Mouse (Mus musculus): ENCODE data around the gene Dag1. TPM values are rescaled to one million over a fixed set of nuclear protein-coding genes. Genes with fewer than 3 reads are reported as not detected.
A peak's percentile ranks its signal among the peaks of the same experiment; 100 is the strongest.
"Not testable (repeated sequence)": the region's sequence is repeated elsewhere in the genome, so short reads cannot be mapped to it uniquely, and the experiment has no call there.

The Dag1 gene
- total RNA-seq (2021): 100 to 1,000 TPM; 320 to 353 TPM

DNA sequence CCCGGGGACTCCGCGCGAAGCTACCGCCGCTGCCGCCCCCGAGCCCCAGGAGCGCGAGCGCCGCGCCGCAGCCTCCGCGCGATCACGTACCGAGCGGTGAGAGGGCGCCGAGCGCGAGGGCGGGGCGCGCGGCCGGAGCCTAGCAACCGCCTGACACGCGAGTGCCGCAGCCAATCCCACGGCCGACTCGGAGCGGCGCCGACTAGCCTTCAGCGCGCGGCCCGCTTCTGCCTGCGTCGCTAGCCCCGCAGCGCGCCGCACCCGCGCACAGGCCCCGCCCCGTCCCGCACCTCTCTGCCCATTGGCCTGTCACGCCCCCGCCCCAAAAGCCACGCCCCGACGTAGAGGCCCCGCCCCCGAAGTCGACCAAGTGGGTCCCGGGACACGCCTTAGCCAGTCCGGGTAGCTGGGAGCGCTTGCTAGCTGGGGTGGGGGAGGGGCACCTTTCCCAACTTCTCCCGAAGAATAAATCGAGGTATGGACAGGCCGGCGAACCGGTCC lies at the start of gene Dag1:
Gene Dag1, minus strand, starts transcription at position 269 of the 501 bp plus-strand sequence.
- DNase-seq: peak; percentile 99
- intact Hi-C loops (cut with DNase I): loop anchor here (5.0 kb wide), 2 partner anchors 41 to 61 kb away; no protein-coding TSS in a partner anchor

DNA sequence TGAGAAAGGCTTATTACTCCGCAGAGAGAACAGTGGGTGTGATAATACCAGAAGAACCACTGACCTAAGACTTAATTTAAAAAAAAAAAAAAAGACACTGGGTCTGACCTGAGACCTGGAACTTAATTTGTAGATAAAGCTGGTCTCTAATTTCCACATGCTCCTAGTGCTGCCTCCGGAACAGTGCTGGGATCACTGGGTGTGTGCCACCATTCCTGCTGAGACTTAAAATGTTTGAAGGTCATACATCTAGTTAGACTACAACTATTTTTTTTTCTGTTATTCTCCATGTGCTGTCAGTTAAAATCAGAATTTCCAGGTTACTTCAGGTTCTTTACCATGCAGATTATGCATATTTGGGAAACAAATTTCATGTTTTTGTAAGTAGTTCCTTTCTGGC lies 44.4 kb upstream of the Dag1 start:
- DNase-seq: no peak
- intact Hi-C loops (cut with DNase I): loop anchor here (5.0 to 10.0 kb wide), 2 partner anchors 144 to 323 kb away; partner anchors contain the start of genes Gm20661 and Inka1

DNA sequence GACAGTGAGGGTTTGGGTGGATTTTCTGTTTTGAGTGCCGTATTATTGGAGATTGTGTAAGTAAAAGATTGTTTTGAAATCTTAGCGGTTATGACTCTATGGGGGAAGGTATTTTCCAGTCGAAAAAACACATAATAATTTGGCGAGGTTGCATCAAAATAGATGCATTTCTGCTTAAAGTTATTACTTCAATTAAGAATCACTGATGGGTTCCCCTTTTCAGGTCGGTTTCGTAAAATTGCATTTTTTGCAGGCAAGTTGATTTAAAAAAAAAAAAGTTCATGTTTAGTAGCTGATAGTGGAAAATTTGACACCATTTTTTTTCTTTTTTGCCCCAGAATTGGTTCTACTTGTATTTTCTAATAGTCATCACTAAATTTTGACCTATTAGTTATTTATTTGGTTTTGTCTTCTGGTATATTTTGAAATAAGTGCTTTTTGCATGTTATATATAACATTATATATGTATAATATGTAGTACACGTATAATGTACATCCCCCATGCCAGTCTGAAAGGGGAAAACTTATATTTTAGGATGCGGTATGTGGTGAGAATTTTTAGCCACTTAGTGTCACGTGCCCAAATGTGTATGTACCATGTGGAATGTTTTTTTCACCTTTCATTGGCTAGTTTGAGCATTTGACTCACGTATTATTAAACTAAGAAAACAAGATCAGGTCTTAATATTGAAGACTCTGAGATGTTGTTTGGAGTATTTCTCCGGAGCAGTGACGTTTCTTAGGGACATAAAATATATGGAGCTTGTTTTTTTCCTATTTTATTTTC lies 43.5 kb upstream of the Dag1 start:
- intact Hi-C loops (cut with DNase I): loop anchor here (5.0 to 10.0 kb wide), 2 partner anchors 145 to 322 kb away; partner anchors contain the start of genes Gm20661 and Inka1
- no peak for DNase-seq

DNA sequence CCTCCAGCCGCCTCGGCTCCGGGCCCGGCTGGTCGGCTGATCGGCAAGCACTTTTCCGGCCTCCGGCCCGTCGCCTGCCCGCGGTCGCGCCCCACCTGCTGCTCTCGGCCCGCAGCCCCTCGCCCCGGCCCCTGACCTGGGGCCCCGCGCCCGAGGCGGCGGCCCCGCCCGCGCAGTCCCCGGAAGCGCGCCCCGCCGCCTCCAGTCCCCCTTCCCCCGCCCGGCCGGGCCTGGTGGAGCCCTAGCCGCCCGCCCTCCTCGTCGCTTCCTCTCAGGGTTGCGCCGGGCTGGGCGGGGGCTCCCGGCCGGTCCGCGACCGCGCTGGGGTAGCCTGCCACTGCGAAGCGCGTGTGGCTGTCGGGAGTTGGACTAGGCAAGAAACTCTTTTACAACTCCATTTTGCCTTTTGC lies 42.8 kb upstream of the Dag1 start:
- DNase-seq: peak in 1 of 2 experiments; percentile 83

DNA sequence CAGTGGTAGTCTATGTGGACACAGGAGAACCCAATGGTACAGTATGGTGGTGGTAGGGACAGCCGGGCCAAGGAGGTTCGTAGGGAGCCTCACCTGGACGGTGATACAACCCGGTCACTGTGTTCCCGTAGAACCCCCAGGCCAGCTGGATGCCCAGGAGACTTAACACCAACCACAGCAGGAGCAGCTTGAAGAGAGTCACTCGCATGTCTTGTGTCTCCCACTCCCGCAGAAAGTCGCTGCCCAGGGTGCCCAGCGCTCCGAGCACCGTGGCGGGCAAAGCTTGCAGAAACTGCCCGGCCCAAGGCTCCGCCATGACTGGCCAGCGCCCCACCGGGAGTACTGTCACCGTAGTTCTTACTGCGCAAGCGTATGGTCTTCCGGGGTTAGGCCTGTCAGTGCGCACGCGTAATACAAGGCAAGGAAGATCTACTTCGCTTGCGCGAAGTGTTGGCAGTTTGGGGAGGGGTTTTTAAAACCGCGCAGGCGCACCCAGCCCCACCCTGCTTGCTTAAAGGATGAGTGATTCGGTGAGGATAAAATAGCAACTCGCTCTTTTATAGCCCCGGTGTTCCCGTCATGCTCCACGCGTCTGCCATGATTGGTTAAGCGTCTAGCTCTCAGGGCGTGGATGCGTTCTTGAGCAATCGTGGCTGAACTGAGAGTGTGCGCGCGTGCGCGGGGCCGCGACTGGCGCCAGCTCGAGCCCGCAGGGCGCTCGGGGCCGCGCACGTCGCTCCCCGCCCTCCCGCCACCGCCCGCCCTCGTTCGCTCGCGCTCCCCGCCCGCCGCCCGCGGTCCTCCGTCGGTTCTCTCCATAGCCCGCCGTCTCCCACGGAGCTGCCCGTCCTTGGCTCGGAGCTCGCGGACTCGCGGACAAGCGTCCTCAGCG lies 42.1 kb upstream of the Dag1 start, which contains the start of the genes Rhoa and Tcta:
Gene Rhoa, plus strand, starts transcription at position 501 of the 892 bp plus-strand sequence.
Gene Tcta, minus strand, starts transcription at position 532 of the 892 bp plus-strand sequence.
- DNase-seq: peak; percentile 96 to 97
- intact Hi-C loops (cut with DNase I): loop anchor here (1.0 to 10.0 kb wide), 4 partner anchors 33 to 321 kb away; partner anchors contain the start of genes Gm20661, Inka1 and Usp4

More for the DNA sequence above, 42.8 kb upstream of the Dag1 start:
- intact Hi-C loops (cut with DNase I): loop anchor here (1.0 to 10.0 kb wide), 4 partner anchors 33 to 322 kb away; partner anchors contain the start of genes Gm20661, Inka1 and Usp4

DNA sequence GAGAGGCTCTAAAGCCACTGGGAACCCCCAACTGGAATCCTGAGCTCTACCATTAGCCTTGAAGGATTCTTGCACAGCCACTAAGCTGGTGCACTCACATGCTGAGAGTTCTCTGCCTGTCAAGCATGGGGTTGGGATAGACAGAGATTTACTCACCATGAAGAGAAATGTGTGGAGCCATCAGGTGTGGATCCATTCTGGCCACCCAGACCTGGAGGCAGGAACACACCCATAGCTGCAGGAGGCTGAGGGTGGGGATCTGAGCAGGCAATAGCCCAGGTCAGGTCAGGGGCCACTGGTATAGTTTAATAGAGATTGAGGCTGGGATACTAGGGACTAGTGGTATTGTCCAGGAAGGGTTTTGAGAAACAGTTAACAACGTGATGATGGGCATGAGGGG lies 41.4 kb upstream of the Dag1 start:
- intact Hi-C loops (cut with DNase I): loop anchor here (5.0 to 10.0 kb wide), 2 partner anchors 147 to 320 kb away; partner anchors contain the start of genes Gm20661 and Inka1

DNA sequence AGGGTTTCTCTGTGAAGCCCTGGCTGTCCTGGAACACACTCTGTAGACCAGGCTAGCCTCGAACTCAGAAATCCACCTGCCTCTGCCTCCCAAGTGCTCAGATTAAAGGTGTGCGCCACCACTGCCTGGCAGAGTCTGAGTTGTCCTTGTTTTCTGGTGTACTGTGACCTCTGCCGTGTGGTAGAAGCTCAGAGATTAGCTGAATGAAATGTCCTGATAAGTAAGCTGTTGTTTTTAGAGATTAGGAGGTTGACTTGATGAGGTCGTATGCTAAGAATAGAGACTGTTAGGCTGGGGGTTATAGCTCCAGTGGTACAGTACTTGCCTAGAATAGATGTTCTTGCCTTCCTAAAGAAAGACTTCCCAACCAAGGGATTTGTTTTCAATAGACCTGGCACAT lies 41.0 kb upstream of the Dag1 start:
- no peak for DNase-seq
- intact Hi-C loops (cut with DNase I): loop anchor here (5.0 to 10.0 kb wide), 2 partner anchors 148 to 320 kb away; partner anchors contain the start of genes Gm20661 and Inka1

More for the DNA sequence above, 41.4 kb upstream of the Dag1 start:
- peak; percentile 18 to 47 for DNase-seq

DNA sequence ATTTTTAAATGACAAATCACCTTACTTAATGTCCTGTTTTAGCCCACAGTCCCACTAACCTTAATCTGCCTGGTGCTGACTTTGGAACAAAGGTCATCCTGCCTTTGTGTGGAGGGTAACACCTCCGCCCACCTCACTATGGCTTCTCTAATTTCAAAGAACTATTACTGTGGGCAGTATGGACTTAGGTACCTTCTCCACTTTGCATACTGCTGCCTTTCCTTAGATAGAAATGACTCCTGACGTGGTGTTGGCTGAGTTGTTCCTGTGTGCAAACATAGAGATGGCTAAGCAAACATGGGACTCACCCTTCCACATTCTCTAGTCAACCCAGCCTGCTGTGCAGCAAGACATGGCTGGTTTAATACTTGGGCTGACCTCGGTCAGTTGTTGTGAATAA lies 38.1 kb upstream of the Dag1 start:
- intact Hi-C loops (cut with DNase I): loop anchor here (10.0 kb wide), 1 partner anchor 317 kb away; the partner anchor contains the start of genes Gm20661 and Inka1
- no peak for DNase-seq

DNA sequence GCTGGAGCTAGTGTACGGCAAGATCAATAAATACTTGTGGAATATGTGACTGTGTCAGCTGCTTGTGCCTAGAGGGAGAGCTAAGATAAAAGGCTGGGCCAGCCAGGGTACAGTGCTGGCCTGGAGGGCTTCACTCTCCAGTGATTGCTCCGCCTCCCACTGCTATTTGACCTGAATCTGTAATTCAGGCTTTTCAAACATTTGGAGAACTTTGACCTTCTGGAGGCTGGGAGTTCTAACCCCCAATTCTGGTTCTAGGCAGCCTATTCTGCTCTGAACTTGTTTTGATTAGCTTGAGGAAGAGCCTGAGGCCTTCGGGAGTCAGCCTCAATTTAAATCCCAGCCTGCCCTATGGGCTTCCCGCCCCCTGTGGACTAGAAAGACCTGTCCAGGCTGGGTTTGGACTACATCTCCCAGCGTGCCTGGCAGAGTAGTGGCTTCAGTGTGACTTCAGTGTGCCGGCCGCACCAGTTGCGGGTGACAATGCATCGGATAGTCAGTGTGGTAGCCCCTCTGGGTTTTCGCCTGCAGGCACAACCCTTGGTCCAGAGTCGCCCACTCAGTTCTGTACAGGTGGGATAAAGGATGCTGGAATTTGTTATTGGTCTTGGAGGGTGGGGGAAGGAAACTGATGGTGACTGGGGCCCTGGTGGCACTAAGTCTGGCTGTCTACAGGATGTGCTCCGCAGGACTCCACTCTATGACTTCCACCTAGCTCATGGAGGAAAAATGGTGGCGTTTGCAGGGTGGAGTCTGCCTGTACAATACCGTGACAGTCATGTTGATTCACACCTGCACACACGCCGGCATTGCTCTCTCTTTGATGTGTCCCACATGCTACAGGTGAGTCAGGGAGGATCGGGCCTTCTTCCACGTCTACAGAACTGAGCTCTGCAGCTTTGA lies 32.9 kb upstream of the Dag1 start, which contains the start of gene Amt:
Gene Amt, plus strand, starts transcription at position 401 of the 903 bp plus-strand sequence.
- intact Hi-C loops (cut with DNase I): no loop called here

DNA sequence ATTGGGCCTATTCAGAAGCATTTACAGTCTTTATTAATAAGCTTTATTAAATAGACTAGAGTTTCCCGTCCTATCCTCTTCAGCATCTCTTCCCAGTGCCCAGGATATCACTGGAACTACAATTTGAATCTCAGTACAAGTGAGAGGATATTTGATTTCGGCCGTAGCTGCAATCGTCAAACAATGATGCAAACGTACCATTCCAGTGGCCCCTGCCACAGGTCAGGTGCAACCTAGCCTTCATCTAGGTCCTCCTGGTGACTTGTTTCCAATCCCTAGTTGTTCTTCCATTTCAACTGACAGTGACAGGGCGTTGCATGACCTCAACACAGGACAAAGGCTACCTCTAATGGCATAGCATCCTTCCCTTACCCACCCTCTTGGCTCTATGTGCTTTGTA lies 27.0 kb upstream of the Dag1 start:
- DNase-seq: no peak
- intact Hi-C loops (cut with DNase I): no loop called here

More for the DNA sequence above, 32.9 kb upstream of the Dag1 start, which contains the start of gene Amt:
- DNase-seq: no peak

DNA sequence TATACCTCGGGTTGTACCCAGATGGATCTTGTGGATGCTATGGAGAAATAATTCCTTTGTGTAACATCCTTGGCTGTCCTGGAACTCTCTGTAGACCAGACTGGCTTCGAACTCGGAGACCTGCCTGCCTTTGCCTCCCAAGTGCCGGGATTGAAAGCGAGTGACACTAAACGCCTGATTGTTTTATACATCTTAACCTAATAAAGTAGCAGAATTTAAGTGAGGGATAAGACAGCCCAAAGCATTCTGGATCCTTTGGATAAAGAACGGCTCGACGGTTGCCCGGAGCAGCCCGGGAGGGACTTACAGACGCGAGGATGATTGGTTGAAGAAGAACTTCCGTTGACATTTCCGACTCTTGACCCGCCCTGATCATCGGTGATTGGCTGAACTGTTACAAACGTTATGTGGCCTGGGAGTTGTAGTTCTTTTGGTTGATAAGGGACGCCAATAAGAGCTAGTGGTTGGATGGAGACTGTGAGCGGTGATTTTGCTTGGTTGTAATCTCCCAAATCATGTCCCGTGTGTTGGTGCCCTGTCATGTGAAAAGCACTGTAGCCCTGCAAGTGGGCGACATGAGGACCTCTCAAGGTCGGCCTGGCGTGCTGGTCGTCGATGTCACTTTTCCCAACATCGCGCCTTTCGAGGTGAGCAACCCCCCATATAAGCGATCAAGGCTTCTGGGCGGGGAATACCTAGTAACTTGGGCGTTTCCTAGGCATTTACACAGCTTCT lies 26.4 kb upstream of the Dag1 start, which contains the start of gene Nicn1:
Gene Nicn1, plus strand, starts transcription at position 414 of the 735 bp plus-strand sequence.
- intact Hi-C loops (cut with DNase I): no loop called here
- DNase-seq: peak; percentile 85

DNA sequence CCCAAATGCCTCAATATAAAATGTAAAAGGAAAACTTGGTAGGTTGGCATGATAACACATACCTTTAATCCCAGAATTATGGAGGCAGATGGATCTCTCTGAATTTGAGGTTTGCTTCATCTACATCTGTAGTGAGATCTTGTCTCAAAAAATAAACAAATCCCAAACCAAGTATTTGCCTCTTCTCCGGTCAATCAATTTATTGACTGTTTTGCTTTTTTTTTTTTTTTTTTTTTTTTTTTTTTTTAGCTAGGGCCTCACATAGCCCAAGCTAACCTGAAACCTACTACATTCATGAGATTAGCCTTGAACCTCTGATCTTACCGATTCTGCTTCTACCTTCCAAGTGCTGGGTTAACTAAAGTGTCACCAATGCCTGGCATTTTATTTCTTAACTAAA lies 25.6 kb upstream of the Dag1 start:
- no peak for DNase-seq
- intact Hi-C loops (cut with DNase I): no loop called here

DNA sequence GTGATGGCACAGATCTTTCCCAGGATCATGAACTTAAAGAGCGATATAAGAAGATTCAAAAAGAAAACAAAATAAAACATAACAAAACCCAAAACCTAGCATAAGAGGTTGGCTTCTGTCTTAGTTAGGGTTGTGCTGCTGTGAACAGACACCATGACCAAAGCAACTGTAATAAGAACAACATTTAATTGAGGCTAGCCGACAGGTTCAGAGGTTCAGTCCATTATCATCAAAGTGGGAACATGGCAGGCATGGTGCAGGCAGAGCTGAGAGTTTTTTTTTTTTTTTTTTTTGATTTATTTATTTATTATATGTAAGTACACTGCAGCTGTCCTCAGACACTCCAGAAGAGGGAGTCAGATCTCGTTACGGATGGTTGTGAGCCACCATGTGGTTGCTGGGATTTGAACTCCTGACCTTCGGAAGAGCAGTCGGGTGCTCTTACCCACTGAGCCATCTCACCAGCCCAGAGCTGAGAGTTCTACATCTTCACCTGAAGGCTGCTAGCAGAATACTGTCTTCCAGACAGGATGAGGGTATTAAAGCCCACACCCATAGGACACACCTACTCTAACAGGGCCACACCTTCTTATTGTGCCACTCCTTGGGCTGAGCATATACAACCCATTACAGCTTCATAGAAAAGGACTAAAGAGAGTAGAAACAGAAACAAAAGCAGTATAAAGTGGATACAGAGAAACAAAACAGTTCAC lies 23.9 kb upstream of the Dag1 start:
- DNase-seq; intact Hi-C loops (cut with DNase I): not testable (repeated sequence)

DNA sequence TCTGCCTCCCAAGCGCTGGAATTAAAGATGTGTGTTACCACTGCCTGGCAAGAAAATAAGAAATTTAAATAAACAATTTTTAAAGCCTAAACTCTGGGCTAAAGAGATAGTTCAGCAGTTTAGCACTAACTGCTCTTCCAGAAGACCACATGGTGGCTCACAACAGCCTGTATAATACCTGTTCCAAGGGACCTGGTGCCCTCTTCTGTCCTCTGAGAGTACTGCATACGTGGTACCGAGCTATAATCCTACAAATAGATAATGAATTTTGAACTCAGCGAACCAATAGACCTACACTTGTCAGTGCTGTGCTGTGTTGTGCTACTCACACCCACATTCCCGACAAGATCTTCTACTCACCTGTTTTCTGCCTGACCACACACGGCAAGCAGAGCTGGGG lies 20.7 kb upstream of the Dag1 start:
- peak; percentile 77 to 86 for DNase-seq
- intact Hi-C loops (cut with DNase I): loop anchor here (1.0 to 5.0 kb wide), 4 partner anchors 37 to 190 kb away; partner anchors contain the start of gene Apeh

DNA sequence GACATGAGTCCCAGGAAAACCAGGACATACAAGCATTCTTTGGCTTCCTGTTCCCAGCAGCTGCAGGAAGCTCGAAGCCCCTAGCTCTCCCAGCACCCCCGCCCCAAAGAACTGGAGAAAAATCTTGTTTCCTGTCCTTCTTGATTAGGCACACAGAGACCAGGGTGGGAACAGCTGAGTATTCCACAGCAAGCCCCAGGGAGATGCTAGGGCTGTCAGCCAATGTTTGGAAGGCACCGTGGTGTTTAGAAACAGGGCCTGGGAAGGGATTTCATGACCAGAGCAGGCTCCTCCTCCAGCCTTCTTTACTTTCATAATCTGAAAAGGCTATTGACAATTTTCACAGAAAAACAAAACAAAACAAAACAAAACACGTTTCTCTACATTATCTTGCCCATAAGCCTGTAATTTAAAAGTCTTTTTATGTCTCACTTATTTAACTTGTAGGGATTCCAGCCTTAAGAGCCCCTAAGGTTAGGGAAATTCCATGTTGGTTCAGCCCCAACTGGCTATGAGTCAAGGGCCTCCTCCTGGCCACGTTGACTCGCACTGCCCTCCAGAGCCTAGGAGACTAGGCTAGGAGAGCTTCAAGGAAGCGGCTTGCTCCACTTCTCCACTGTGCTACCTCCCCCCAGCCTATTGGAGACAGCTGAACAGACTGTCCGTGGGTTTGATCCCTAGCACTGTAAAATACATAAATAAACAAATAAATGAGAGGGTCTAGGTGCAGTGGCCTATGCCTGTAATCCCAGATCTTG lies 16.5 kb upstream of the Dag1 start:
- intact Hi-C loops (cut with DNase I): loop anchor here (1.0 to 5.0 kb wide), 2 partner anchors 33 to 79 kb away; no protein-coding TSS in a partner anchor
- peak; percentile 86 to 87 for DNase-seq

DNA sequence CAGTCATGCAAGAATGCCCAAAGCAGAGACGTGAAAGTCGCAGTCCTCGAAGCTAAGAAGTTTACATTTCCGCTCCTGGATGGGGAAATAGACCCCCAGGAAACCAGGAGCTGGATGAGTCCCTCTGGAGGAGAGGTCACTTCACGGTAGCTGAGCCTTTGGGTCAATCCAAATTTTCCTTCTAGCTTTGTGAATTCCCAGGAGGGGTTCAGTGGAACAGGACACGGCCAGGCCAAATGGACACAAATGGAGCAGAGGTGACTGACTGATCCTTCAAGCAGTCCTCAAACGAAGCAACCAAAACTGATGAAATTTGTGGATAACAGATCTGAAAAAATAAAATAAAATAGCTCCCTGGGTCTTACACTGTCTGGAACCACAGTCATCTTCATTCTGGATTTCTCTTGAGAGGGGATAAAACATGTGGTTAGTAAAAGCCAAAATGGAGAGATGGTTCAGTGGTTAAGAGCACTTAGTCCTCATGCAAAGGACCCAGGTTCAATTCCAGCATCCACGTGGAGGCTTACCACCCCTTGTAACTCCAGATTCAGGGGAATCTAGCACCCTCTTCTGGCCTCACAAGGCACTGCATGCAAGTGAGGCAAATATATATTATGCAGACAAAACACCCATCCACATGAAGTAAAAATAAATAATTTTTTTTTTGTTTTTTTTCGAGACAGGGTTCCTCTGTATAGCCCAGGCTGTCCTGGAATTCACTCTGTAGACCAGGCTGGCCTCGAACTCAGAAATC lies 15.1 kb upstream of the Dag1 start:
- intact Hi-C loops (cut with DNase I): no loop called here

More for the DNA sequence above, 15.1 kb upstream of the Dag1 start:
- DNase-seq: peak in 1 of 2 experiments; percentile 59

Measured in heart, postnatal 36 days (tissue).